Mouse (Mus musculus) neural tube, embryonic 11.5 days (tissue): Measurements from ENCODE around the gene Ank2. TPM values are rescaled to one million over a fixed set of nuclear protein-coding genes. Genes with fewer than 3 reads are reported as not detected.
A peak's percentile ranks its signal among the peaks of the same experiment; 100 is the strongest.

Experiments
- ATAC-seq: fragments of 200-750 bp; cut with Nextera tagmentation; 2 replicates; pipeline ENCODE4 v1.8.0; 2017; ENCODE audit warnings: moderate number of reproducible peaks, mild to moderate bottlenecking, moderate TSS enrichment, moderate library complexity; ENCODE audit not compliant: insufficient read depth, low FRiP score, low TSS enrichment
- DNase-seq: peaks from one replicate; pipeline ENCODE4 v3.0.0-alpha.2; 2015; ENCODE audit warnings: low spot score
- H3K27ac ChIP-seq: fragments of 300-500 bp; sonication (generic); 2 replicates; pipeline ENCODE4 v1.5.1; 2014; ENCODE audit warnings: low read depth, mild to moderate bottlenecking, low read length
- H3K27me3 ChIP-seq: fragments of 300-500 bp; sonication (generic); 2 replicates; pipeline ENCODE4 v1.6.1; 2014; ENCODE audit warnings: mild to moderate bottlenecking, low read length, mixed read lengths; ENCODE audit not compliant: control insufficient read depth, insufficient read depth
- H3K36me3 ChIP-seq: fragments of 300-500 bp; sonication (generic); 2 replicates; pipeline ENCODE4 v1.6.1; 2014; ENCODE audit warnings: mild to moderate bottlenecking, low read length, moderate library complexity, mixed read lengths; ENCODE audit not compliant: control insufficient read depth, insufficient read depth
- H3K4me1 ChIP-seq: fragments of 300-500 bp; sonication (generic); 2 replicates; pipeline ENCODE4 v1.6.1; 2014; ENCODE audit warnings: low read length, mixed read lengths; ENCODE audit not compliant: control insufficient read depth, insufficient read depth
- H3K4me2 ChIP-seq: fragments of 300-500 bp; sonication (generic); 2 replicates; pipeline ENCODE4 v1.6.1; 2014; ENCODE audit warnings: low read depth, mild to moderate bottlenecking, moderate library complexity
- H3K4me3 ChIP-seq: fragments of 300-500 bp; sonication (generic); 2 replicates; pipeline ENCODE4 v1.5.1; 2014; ENCODE audit warnings: low read depth, low read length
- H3K9ac ChIP-seq: fragments of 300-500 bp; sonication (generic); 2 replicates; pipeline ENCODE4 v1.6.1; 2014; ENCODE audit warnings: mild to moderate bottlenecking, low read length
- H3K9me3 ChIP-seq: fragments of 300-500 bp; sonication (generic); 2 replicates; pipeline ENCODE4 v1.6.1; 2016; ENCODE audit warnings: low read length; ENCODE audit not compliant: control insufficient read depth
- WGBS: fragments of 180-500 bp; shearing (Covaris S2); extraction: QIAGEN DNeasy Blood & Tissue Kit; methylation state at CpG from one replicate; pipeline ENCODE4 v1.1.7; 2014; 5-methylcytosine and 5-hydroxymethylcytosine counted together
- polyA plus RNA-seq: library from polyadenylated mRNA; unstranded; fragments of >200 nt; fragmentation: Nextera tagmentation; extraction: Ambion mirVana; gene quantifications from 2 replicates; pipeline ENCODE4 v1.2.1, GENCODE M21; 2014

The Ank2 gene
- polyA plus RNA-seq, 1 experiment from 2014 or later = 64.8 TPM

DNA sequence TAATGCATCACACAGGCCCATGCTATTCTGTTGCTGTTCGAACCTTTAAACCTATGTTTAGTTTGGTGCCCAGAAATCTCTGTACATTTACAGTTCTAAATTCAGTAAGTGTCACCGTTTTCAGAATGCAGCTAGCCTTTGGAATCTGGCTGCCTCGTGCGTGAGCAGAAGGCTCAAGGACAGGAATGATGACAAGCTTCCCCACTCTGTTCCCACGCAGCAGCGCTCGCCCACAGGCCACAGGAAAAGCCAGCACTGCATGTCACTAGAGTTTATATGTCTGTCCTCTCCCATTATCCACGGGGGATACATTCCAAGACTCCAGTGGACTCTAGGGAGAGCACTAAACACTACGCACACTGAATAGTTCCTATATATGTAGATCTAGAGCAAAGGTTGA lies 343.1 kb downstream of the Ank2 start:
- no peak overlapping the region for H3K9ac ChIP-seq
- DNase-seq = no peak

DNA sequence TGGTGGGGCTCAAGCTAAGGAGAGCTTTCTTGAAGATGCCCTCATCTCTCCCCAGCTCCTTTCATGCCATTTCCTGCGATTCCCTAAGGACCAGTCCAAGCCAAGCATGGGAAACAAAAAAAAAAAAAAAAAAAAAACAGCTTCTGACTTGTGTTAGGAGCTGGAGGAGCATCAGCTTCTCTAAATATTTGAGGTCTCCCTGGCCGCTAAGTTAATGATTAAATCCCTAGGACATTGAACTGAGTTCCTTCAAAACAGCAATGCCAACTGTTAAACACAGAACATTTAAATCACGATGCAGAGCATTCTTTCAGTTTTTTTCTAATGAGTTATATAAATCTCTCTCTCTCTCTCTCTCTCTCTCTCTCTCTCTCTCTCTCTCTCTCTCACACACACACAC lies 345.3 kb downstream of the Ank2 start:
- ATAC-seq (no peak), DNase-seq (no peak)
- Histone ChIP-seq H3K4me1 (no peaks in the 10 kb centered on the region), H3K36me3 (no peaks in the 10 kb centered on the region), H3K9me3 (no peaks in the 10 kb centered on the region), H3K4me2 (no peak overlapping the region), H3K27ac (no peak overlapping the region), H3K9ac (no peak overlapping the region), H3K4me3 (no peak overlapping the region), H3K27me3 (no peaks in the 10 kb centered on the region)
- WGBS = 86% methylated on average over 3 of the region's 3 CpGs

More for the DNA sequence above, 343.1 kb downstream of the Ank2 start:
- H3K4me2 ChIP-seq = no peak overlapping the region
- no peaks in the 10 kb centered on the region for H3K27me3 ChIP-seq
- no peaks in the 10 kb centered on the region for H3K9me3 ChIP-seq
- H3K4me1 ChIP-seq = no peaks in the 10 kb centered on the region
- 91% methylated on average over 9 of the region's 9 CpGs for WGBS
- H3K36me3 ChIP-seq = no peaks in the 10 kb centered on the region
- H3K27ac ChIP-seq = no peak overlapping the region
- no peak overlapping the region for H3K4me3 ChIP-seq
- ATAC-seq = no peak

DNA sequence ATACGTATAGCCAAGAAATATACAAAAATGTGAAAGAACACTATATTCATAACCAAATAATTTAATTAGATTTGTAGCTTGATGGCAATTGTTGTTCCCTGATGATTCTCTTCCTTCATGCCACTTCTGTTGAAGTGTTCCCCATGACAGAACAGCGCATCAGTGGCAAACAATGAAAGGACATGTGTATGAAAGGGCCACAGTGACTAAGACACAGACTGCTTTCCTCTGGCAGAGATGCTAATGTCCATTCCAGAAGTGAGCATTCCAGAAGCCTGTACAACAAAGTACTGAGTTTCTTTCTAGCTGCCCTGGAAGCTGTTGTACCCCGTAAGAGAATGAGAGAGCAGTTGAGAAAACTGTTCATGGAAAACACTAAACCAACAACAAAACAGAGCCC lies 345.7 kb downstream of the Ank2 start:
- no peak for DNase-seq
- no peaks in the 10 kb centered on the region for H3K36me3 ChIP-seq
- no peaks in the 10 kb centered on the region for H3K9me3 ChIP-seq
- no peak for ATAC-seq
- H3K27ac ChIP-seq = no peak overlapping the region
- H3K4me1 ChIP-seq = no peaks in the 10 kb centered on the region
- no peak overlapping the region for H3K4me3 ChIP-seq
- H3K9ac ChIP-seq = no peak overlapping the region
- no peak overlapping the region for H3K4me2 ChIP-seq
- H3K27me3 ChIP-seq = no peaks in the 10 kb centered on the region
- WGBS = 89% methylated on average over 3 of the region's 3 CpGs

DNA sequence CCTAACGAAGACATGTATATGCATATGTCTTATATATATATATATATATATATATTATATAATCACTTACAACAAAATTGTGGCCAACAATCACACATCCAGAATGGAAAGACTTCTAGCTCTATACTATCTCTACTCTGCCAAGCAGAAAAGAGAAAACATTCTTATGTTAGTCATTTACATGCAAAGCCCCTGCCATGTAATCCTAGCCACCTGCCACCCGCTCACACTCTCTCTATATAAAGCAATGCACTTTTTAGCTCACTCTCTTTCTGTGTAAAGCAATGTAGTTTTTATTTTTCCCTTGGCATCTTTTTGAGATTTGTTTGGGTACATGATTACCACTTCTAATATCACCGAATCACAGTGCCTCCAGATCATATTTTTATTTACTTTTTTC lies 350.5 kb downstream of the Ank2 start:
- 91% methylated on average over 3 of the region's 3 CpGs for WGBS
- Histone ChIP-seq H3K36me3 (no peaks in the 10 kb centered on the region), H3K9me3 (no peaks in the 10 kb centered on the region), H3K27me3 (no peaks in the 10 kb centered on the region), H3K27ac (no peak overlapping the region), H3K4me2 (no peak overlapping the region), H3K4me1 (no peaks in the 10 kb centered on the region), H3K9ac (no peak overlapping the region), H3K4me3 (no peak overlapping the region)
- ATAC-seq (no peak), DNase-seq (no peak)

DNA sequence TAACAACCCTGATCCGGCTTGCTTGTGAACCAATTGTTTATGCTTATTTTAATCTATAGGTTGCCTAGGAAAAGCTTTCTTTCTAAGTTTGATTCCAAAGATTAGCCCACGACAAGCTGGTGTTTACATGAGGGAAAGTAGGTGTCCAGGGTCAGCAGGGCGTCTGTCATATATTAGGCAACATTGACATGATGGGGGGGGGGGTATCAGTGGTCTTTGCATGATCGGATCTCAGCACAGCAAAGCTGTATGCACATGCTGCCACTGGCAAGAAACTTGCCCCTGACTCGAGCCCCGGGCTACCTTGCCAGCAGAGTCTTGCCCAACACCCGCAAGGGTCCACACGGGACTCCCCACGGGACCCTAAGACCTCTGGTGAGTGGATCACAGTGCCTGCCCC lies 358.6 kb downstream of the Ank2 start:
- Histone ChIP-seq H3K27ac (no peak overlapping the region), H3K27me3 (no peaks in the 10 kb centered on the region), H3K9ac (no peak overlapping the region), H3K4me1 (0 out of 2 replicates have a peak, but pooled peaks cover 3% of the 10 kb centered on the region), H3K36me3 (no peaks in the 10 kb centered on the region), H3K4me3 (no peak overlapping the region), H3K4me2 (no peak overlapping the region), H3K9me3 (no peaks in the 10 kb centered on the region)
- no peak for DNase-seq
- no peak for ATAC-seq
- 92% methylated on average over 8 of the region's 9 CpGs for WGBS

DNA sequence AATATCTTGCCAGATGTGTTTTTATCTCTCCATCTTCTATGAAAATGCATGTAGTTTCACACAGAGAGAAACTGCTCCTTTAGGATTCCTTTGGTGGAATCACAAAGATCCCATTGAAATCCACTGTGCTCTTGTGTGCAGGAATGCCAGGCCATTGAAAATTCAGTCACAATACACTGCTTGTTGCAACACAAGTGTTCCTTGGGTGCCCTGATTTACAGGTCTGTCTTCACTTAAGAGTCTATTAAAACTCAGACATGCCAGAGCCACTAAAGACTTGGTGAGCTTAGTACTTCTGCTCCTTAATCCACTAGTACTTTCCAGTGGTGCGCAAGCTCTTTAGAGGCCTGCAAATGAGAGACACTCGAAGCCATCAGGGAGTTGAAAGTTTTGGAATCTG lies 359.5 kb downstream of the Ank2 start:
- H3K4me1 ChIP-seq = peaks cover 4% of the 10 kb centered on the region
- no peak overlapping the region for H3K9ac ChIP-seq
- no peaks in the 10 kb centered on the region for H3K9me3 ChIP-seq
- peak; percentile 38; the same call in 1 of the 2 replicates for ATAC-seq
- H3K27ac ChIP-seq = no peak overlapping the region
- DNase-seq = no peak
- WGBS = 72% methylated on average over 2 of the region's 2 CpGs
- no peaks in the 10 kb centered on the region for H3K36me3 ChIP-seq
- H3K4me2 ChIP-seq = no peak overlapping the region
- H3K27me3 ChIP-seq = no peaks in the 10 kb centered on the region
- H3K4me3 ChIP-seq = no peak overlapping the region

DNA sequence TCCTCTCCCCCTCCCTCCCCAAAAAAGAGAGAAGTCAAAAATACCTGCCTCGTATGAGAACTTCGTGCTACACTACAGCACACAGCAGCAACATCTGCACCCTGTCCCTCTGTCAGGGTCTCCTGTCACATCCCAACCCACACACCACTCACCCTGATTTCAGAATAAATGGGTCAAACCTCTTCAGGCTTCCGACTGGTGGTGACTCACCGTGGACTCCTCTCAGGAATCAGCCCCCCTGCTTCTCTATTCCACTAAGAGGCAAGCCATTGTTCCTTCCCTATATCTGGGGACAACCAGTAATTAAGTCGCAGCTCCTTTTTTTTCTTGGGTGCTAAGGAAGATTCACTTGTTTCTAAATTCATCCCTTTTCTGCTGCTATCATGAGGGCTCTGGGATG lies 361.6 kb downstream of the Ank2 start:
- DNase-seq (no peak), ATAC-seq (no peak)
- H3K36me3 ChIP-seq = no peaks in the 10 kb centered on the region
- H3K4me1 ChIP-seq = peaks cover 13% of the 10 kb centered on the region
- H3K4me3 ChIP-seq = no peak overlapping the region
- no peaks in the 10 kb centered on the region for H3K27me3 ChIP-seq
- no peaks in the 10 kb centered on the region for H3K9me3 ChIP-seq
- H3K27ac ChIP-seq = no peak overlapping the region
- no peak overlapping the region for H3K9ac ChIP-seq
- 76% methylated on average over 5 of the region's 5 CpGs for WGBS
- no peak overlapping the region for H3K4me2 ChIP-seq

DNA sequence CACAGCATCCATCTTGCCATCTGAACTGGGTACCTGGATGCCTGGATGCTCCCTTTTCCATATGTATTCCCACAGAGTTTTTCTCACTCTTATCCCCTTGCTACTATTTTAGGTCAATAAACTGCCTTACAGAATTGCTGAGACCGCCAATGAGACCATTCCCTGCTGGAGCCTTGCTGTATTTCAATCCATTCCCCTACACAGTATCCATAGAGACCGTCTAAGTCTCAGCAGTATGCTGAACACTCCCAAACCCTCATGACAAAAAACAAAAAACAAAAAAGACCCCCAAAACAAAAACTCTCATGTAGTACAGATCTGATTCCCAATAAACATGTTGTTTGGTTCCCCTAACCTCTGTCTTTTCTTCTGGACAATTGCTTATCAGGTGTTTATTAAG lies 365.1 kb downstream of the Ank2 start:
- DNase-seq = no peak
- 48% methylated on average over 2 of the region's 2 CpGs for WGBS
- peaks cover 12% of the 10 kb centered on the region for H3K4me1 ChIP-seq

DNA sequence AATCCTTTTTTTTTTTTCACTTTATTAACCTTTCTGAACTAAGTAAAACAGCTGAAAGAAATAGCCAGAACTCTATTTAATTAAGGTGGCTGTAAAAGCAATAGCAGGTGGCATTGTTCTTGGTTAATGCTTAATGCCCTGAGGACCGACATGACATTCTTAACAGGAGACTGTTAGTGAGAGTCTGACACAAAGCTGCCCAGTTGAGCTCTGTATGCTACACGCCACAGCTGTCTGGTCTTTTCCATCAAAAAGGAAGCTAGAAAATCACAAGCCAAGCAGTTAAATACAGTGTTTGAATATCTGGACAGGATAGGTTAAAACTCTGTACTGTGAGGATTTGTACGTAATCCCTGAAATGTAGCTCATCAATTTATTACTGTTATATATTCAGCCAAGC lies 368.1 kb downstream of the Ank2 start:
- 39% methylated on average over 3 of the region's 3 CpGs for WGBS

More for the DNA sequence above, 365.1 kb downstream of the Ank2 start:
- H3K36me3 ChIP-seq = no peaks in the 10 kb centered on the region
- no peaks in the 10 kb centered on the region for H3K9me3 ChIP-seq
- H3K9ac ChIP-seq = no peak overlapping the region
- no peak overlapping the region for H3K27ac ChIP-seq
- H3K27me3 ChIP-seq = no peaks in the 10 kb centered on the region
- H3K4me2 ChIP-seq = no peak overlapping the region
- no peak overlapping the region for H3K4me3 ChIP-seq
- no peak for ATAC-seq

More for the DNA sequence above, 368.1 kb downstream of the Ank2 start:
- Histone ChIP-seq H3K4me3 (no peak overlapping the region), H3K4me1 (peaks cover 12% of the 10 kb centered on the region), H3K4me2 (no peak overlapping the region), H3K9me3 (no peaks in the 10 kb centered on the region), H3K9ac (no peak overlapping the region), H3K27me3 (no peaks in the 10 kb centered on the region), H3K36me3 (no peaks in the 10 kb centered on the region), H3K27ac (no peak overlapping the region)
- DNase-seq (no peak), ATAC-seq (no peak)
